Mouse (Mus musculus) C2C12 (cell line): ENCODE measurements around the gene Atp11c.

Experiments used
- CTCF ChIP-seq: IDR thresholded peaks from one replicate; pipeline ENCODE4 v1.5.1; 2011; ENCODE audit not compliant: control insufficient read depth, insufficient read depth, insufficient read length
- MAX ChIP-seq: IDR thresholded peaks from one replicate; pipeline ENCODE4 v1.6.1; 2011; ENCODE audit warnings: mild to moderate bottlenecking, control low read depth
- MYOG ChIP-seq: IDR thresholded peaks from one replicate; pipeline ENCODE4 v1.6.1; 2011; ENCODE audit not compliant: control insufficient read depth, insufficient read length; ENCODE audit errors: extremely low read depth

GRCm38 (mm10) chrX:60555242-60555641, 37.3 kb downstream of the Atp11c start:
- TF ChIP-seq MAX (no peak), CTCF (no peak), MYOG (no peak)
